Comparison of ENCODE assay signal across 10 mouse cellular contexts in the genomic region with DNA sequence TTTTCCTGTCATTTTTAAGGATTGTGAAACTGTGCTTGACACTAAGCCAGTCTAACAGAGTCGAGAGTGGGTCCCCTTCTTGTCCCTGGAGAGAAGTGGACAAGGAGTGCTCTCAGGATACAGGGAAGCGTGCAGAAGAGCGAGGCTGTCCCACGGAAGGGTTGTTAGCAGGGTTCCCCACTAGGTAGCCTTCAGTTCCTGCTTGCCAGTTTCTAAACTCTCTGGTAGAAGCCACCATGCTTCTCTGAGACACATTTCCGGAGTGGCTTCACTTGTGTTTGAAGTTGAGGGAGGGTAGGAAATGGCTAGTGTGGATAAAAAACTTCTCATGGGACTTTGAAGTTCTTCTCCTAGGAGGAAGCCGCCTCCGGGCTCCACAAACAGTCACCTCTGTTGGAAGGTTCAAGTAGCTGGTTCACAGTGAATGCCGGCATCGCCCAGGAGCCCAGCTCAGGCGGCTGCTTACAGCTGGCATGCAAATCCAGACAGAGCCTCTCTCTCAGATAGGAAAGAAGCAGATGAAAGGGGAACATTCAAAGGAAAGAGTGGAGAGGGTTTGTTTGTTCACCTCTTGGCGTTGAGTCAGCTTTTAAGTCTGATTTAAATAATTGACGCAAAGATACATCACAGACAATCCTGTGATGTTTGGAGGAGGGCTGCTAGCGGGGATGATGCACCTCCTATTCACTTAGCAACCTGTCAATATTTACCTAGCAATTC. TPM values are rescaled to one million over a fixed set of nuclear protein-coding genes. Genes with fewer than 3 reads are reported as not detected.
A peak's percentile ranks its signal among the peaks of the same experiment; 100 is the strongest.
DNase-seq lines count a peak whose midpoint lies in the region; ATAC-seq and TF ChIP-seq lines count a peak whose summit lies in the region.
"Had no signal": no experiment of that assay in that cellular context is flagged by ENCODE, and none has a peak within 500 bp of the region (broad histone marks: within the 10 kb centered on the region; RNA-seq: fewer than 3 reads in every experiment).

No protein-coding gene starts in this region.

- peak overlapping the region; percentile 56 for H3K27ac ChIP-seq in heart, embryonic 10.5 days
- H3K27ac ChIP-seq in thymus, adult 2 months (ENCODE audit: control insufficient read depth, insufficient read depth, low read length), result no peak overlapping the region
- H3K27ac ChIP-seq in stomach, postnatal 0 days (replicated peaks), result peak overlapping the region; percentile 88
- H3K27ac ChIP-seq: limb, embryonic 15.5 days had no signal

- H3K36me3 ChIP-seq in heart, embryonic 10.5 days, result peaks cover 18% of the 10 kb centered on the region; the same call in 1 of the 2 replicates
- peaks cover 4% of the 10 kb centered on the region for H3K36me3 ChIP-seq in thymus, adult 2 months (ENCODE audit: control insufficient read depth, insufficient read depth, low read length)
- H3K36me3 ChIP-seq in stomach, postnatal 0 days (ENCODE audit: control insufficient read depth, insufficient read depth, low read length), result peaks cover 5% of the 10 kb centered on the region; the same call in 1 of the 2 replicates

- peaks cover 50% of the 10 kb centered on the region for H3K4me1 ChIP-seq in heart, embryonic 10.5 days
- peaks cover 19% of the 10 kb centered on the region for H3K4me1 ChIP-seq in thymus, adult 2 months (replicated peaks; ENCODE audit: control insufficient read depth, insufficient read depth, low read length)
- peaks cover 15% of the 10 kb centered on the region for H3K4me1 ChIP-seq in stomach, postnatal 0 days (replicated peaks; ENCODE audit: control insufficient read depth, insufficient read depth)

- no peak for TF ChIP-seq POLR2A in thymus, adult 2 months (IDR thresholded peaks at IDR 0.05; ENCODE audit: control insufficient read depth, extremely low read depth, insufficient read depth, low read length, poor library complexity)

- TF ChIP-seq EP300 in stomach, postnatal 0 days (optimal IDR thresholded peaks at IDR 0.05), result no peak

- 39% methylated on average over 13 of the region's 13 CpGs for WGBS in heart, embryonic 10.5 days
- 37% methylated on average over 13 of the region's 13 CpGs for WGBS in thymus, adult 2 months
- 31% methylated on average over 13 of the region's 13 CpGs for WGBS in stomach, postnatal 0 days

- H3K4me3 ChIP-seq in heart, embryonic 10.5 days, result 0 out of 2 replicates have a peak overlapping the region, but pooled peaks have one; percentile 6
- no peak overlapping the region for H3K4me3 ChIP-seq in thymus, adult 2 months (ENCODE audit: control insufficient read depth, insufficient read depth, low read length)
- H3K4me3 ChIP-seq in stomach, postnatal 0 days (ENCODE audit: low read depth, low read length), result no peak overlapping the region
- H3K4me3 ChIP-seq: limb, embryonic 15.5 days had no signal

- peak overlapping the region; percentile 6; the same call in 1 of the 2 replicates for H3K4me2 ChIP-seq in stomach, postnatal 0 days (replicated peaks; ENCODE audit: low read depth)
- H3K4me2 ChIP-seq: limb, embryonic 15.5 days had no signal

- no peak for TF ChIP-seq CTCF in thymus, adult 2 months (IDR thresholded peaks at IDR 0.05; ENCODE audit: borderline replicate concordance, control insufficient read depth, extremely low read depth, insufficient read depth, low read length, poor library complexity)
- TF ChIP-seq CTCF in stomach, postnatal 0 days (IDR thresholded peaks at IDR 0.05; ENCODE audit: low read depth), result no peak

- intact Hi-C loops in heart, postnatal 14 days (cut with DNase I), result no loop called here

- no peaks in the 10 kb centered on the region for H3K9me3 ChIP-seq in heart, embryonic 10.5 days
- no peaks in the 10 kb centered on the region for H3K9me3 ChIP-seq in stomach, postnatal 0 days (ENCODE audit: control insufficient read depth, low read length)
- H3K9me3 ChIP-seq: limb, embryonic 15.5 days had no signal

- H3K9ac ChIP-seq in stomach, postnatal 0 days (ENCODE audit: low read length), result 0 out of 2 replicates have a peak overlapping the region, but pooled peaks have one; percentile 1
- H3K9ac ChIP-seq: limb, embryonic 15.5 days had no signal

- ATAC-seq in stomach, postnatal 0 days (ENCODE audit: low FRiP score, low TSS enrichment), result peak; percentile 20; the same call in 1 of the 2 replicates

- H3K27me3 ChIP-seq in heart, embryonic 10.5 days (ENCODE audit: insufficient read depth, poor library complexity, severe bottlenecking), result no peaks in the 10 kb centered on the region
- H3K27me3 ChIP-seq in thymus, adult 2 months (ENCODE audit: control insufficient read depth, insufficient read depth, low read length), result no peaks in the 10 kb centered on the region
- no peaks in the 10 kb centered on the region for H3K27me3 ChIP-seq in stomach, postnatal 0 days (ENCODE audit: control insufficient read depth, insufficient read depth, low read length)
- H3K27me3 ChIP-seq: limb, embryonic 15.5 days had no signal

- DNase-seq in heart, embryonic 10.5 days (ENCODE audit: low spot score), result no peak
- no peak for DNase-seq in heart, postnatal 14 days
- DNase-seq in thymus, postnatal 14 days, result peak; percentile 20
- no peak for DNase-seq in thymus, adult 2 months
- peak; percentile 48 for DNase-seq in lung, postnatal 25 days (ENCODE audit: low spot score)
- no peak for DNase-seq in stomach, postnatal 0 days (ENCODE audit: low spot score)
- DNase-seq in layer of hippocampus, adult 8-10 months (ENCODE audit: low spot score in 2 of 2), result no peak
- no peak for DNase-seq in testis, postnatal 10 days (ENCODE audit: low spot score)
- DNase-seq: gastrocnemius, postnatal 25 days had no signal

RNA-seq across cellular contexts. Expression of a gene that starts 27.6 kb away (rescaled TPM):
- polyA plus RNA-seq in heart, embryonic 10.5 days (2016; fragmentation: Nextera tagmentation; extraction: Ambion mirVana), result 4.7 and 5.4 TPM in 2 replicates
- 10 to 100 TPM; 40.3 to 45.0 TPM for total RNA-seq in heart, postnatal 14 days (2021)
- polyA plus RNA-seq in thymus, adult 2 months (2012; rRNA removed), result 32.5 and 34.0 TPM in 2 replicates
- polyA plus RNA-seq in stomach, postnatal 0 days (2015; fragmentation: Nextera tagmentation; extraction: Ambion mirVana), result 24.6 and 27.5 TPM in 2 replicates
- total RNA-seq in layer of hippocampus, adult 8-10 months (2022), result 10 to 100 TPM; 66.3 to 80.7 (median 73.3) TPM

Comparison
In these comparisons a context has a peak if more than half of its experiments do, and no peak if none do; other contexts are left out.
1. DNase-seq: peak in thymus, postnatal 14 days (single experiment) and lung, postnatal 25 days (single experiment); none in heart, embryonic 10.5 days (single experiment), heart, postnatal 14 days (0 of 2), thymus, adult 2 months (single experiment), stomach, postnatal 0 days (single experiment), layer of hippocampus, adult 8-10 months (0 of 2) and testis, postnatal 10 days (single experiment).